Mouse (Mus musculus): ENCODE data around the gene Upk1b.

DNA sequence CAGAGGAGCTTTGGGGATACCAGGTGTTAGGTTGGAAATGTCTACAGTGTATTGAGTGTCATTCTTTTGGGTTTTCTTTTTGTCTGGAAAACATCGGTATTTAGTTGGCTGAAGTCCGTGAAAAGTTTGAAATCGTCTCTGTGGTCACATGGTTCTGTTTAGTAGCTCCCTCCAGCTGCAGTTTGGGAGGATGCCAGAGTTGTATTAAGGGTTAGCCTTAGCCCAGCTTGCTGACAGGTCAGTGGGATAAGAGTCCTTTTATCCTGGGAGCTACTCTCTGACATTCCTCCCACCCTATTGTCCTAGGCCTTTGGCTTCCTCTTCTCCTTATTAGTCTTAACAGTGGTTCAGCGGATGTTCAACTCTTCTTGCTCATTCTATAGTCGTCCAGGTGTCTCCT is 38.2 kb downstream of the Upk1b start:
- no peak for TF ChIP-seq ZNF384 (IDR thresholded peaks at IDR 0.05; ENCODE audit: low read depth, low read length)
- no peak for TF ChIP-seq CTCF (conservative IDR thresholded peaks at IDR 0.05 in 1 of 2, IDR thresholded peaks at IDR 0.05 in 1 of 2; ENCODE audit: low read depth in 2 of 2, low read length in 2 of 2)
- TF ChIP-seq PAX5 (IDR thresholded peaks at IDR 0.05; ENCODE audit: low read length): no peak
- no peak for TF ChIP-seq POLR2A (IDR thresholded peaks at IDR 0.05; ENCODE audit: low read depth, low read length)
- no peak for TF ChIP-seq TCF12 (IDR thresholded peaks at IDR 0.05; ENCODE audit: low read depth, low read length)
- TF ChIP-seq JUND (conservative IDR thresholded peaks at IDR 0.05; ENCODE audit: low read depth, low read length): no peak
- no peak for TF ChIP-seq USF2 (conservative IDR thresholded peaks at IDR 0.05; ENCODE audit: low read depth, low read length)
- no peak for TF ChIP-seq USF1 (IDR thresholded peaks at IDR 0.05; ENCODE audit: low read depth, low read length)
- no peak for TF ChIP-seq HCFC1 (IDR thresholded peaks at IDR 0.05; ENCODE audit: low read depth, low read length)
- no peak for TF ChIP-seq MAFK (IDR thresholded peaks at IDR 0.05; ENCODE audit: insufficient replicate concordance, low read length)
- no peak for TF ChIP-seq EP300 (IDR thresholded peaks at IDR 0.05; ENCODE audit: low read length)
- TF ChIP-seq MAX (IDR thresholded peaks at IDR 0.05; ENCODE audit: low read length): no peak
- TF ChIP-seq KAT2A (IDR thresholded peaks at IDR 0.05; ENCODE audit: insufficient replicate concordance, low read length): no peak
